ENCODE assay signal across 24 mouse cellular contexts in the genomic region with DNA sequence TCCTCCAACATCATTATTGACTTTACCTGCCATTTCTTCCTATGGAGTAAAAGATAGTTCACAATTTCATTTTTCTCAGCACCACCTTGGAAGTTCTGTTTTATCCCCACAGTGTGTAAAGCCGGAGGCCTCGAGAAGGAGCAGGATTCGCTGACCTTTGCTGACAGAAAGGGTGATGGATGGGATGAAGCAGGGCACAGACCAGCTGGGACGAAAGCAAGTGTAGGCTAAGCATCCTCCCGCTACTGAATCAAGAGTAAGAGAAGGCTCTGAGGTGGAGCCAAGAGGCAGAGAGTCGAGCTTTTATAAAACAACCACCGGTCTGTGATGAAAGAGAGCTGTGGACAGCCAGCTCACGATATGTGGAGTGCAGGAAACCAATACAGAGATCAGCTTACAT.
DNase-seq lines count a peak whose midpoint lies in the region; ATAC-seq lines count a peak whose summit lies in the region.
"Had no signal": no experiment of that assay in that cellular context is flagged by ENCODE, and none has a peak within 500 bp of the region (broad histone marks: within the 10 kb centered on the region; RNA-seq: fewer than 3 reads in every experiment).

No protein-coding gene starts in this region.

- H3K9ac ChIP-seq in heart, embryonic 11.5 days (ENCODE audit: low read depth, low read length), result no peak overlapping the region
- H3K9ac ChIP-seq in neural tube, embryonic 15.5 days (replicated peaks), result no peak overlapping the region
- H3K9ac ChIP-seq: embryonic facial prominence, embryonic 13.5 days; forebrain, embryonic 13.5 days; hindbrain, embryonic 15.5 days; intestine, embryonic 15.5 days had no signal

- DNase-seq in adrenal gland, postnatal 14 days, result peak; percentile 17
- no peak for DNase-seq in adrenal gland, adult 2 months
- peak; percentile 63 for DNase-seq in heart, adult 11 months
- DNase-seq in neural tube, embryonic 10.5 days (ENCODE audit: extremely low spot score, low spot score), result peak; percentile 50
- DNase-seq in urinary bladder, postnatal 10 days (ENCODE audit: low spot score), result no peak
- DNase-seq: adrenal gland, postnatal 10 days; cerebellum, adult 11 months; cerebellum, adult 2 months; cerebellum, adult 9-11 months; cerebellum, postnatal 25 days; gastrocnemius, postnatal 25 days; heart, adult 2 months; kidney, adult 11 months had no signal

- no peaks in the 10 kb centered on the region for H3K27me3 ChIP-seq in heart, embryonic 11.5 days (ENCODE audit: control insufficient read depth, insufficient read depth, low read length)
- no peaks in the 10 kb centered on the region for H3K27me3 ChIP-seq in neural tube, embryonic 15.5 days (replicated peaks)
- H3K27me3 ChIP-seq: embryonic facial prominence, embryonic 13.5 days; forebrain, embryonic 13.5 days; hindbrain, embryonic 15.5 days; intestine, embryonic 15.5 days had no signal

- WGBS in heart, embryonic 11.5 days (ENCODE audit: insufficient replicate concordance), result 41% methylated on average over 8 of the region's 8 CpGs
- 61% methylated on average over 8 of the region's 8 CpGs for WGBS in neural tube, embryonic 15.5 days

- H3K27ac ChIP-seq in heart, embryonic 11.5 days (ENCODE audit: low read depth, low read length), result no peak overlapping the region
- no peak overlapping the region for H3K27ac ChIP-seq in neural tube, embryonic 15.5 days (replicated peaks)
- H3K27ac ChIP-seq: embryonic facial prominence, embryonic 10.5 days; embryonic facial prominence, embryonic 13.5 days; forebrain, embryonic 13.5 days; heart, adult 2 months; heart, embryonic 10.5 days; hindbrain, embryonic 15.5 days; intestine, embryonic 15.5 days had no signal

- H3K4me3 ChIP-seq in heart, embryonic 11.5 days (ENCODE audit: low read depth, low read length), result no peak overlapping the region
- no peak overlapping the region for H3K4me3 ChIP-seq in neural tube, embryonic 15.5 days (replicated peaks)
- H3K4me3 ChIP-seq: embryonic facial prominence, embryonic 10.5 days; embryonic facial prominence, embryonic 13.5 days; erythroblast, embryonic 14.5 days; forebrain, embryonic 13.5 days; heart, adult 2 months; heart, embryonic 10.5 days; hindbrain, embryonic 15.5 days; intestine, embryonic 15.5 days had no signal

- no peaks in the 10 kb centered on the region for H3K36me3 ChIP-seq in heart, embryonic 11.5 days (ENCODE audit: control insufficient read depth, insufficient read depth, low read length)
- H3K36me3 ChIP-seq in neural tube, embryonic 15.5 days, result no peaks in the 10 kb centered on the region
- H3K36me3 ChIP-seq: embryonic facial prominence, embryonic 10.5 days; embryonic facial prominence, embryonic 13.5 days; heart, embryonic 10.5 days; hindbrain, embryonic 15.5 days; intestine, embryonic 15.5 days had no signal

- H3K4me2 ChIP-seq in heart, embryonic 11.5 days, result no peak overlapping the region
- no peak overlapping the region for H3K4me2 ChIP-seq in neural tube, embryonic 15.5 days
- H3K4me2 ChIP-seq: embryonic facial prominence, embryonic 13.5 days; forebrain, embryonic 13.5 days; hindbrain, embryonic 15.5 days; intestine, embryonic 15.5 days had no signal

- 0 out of 2 replicates have a peak, but pooled peaks cover 3% of the 10 kb centered on the region for H3K9me3 ChIP-seq in heart, embryonic 11.5 days (replicated peaks; ENCODE audit: control insufficient read depth, low read length)
- H3K9me3 ChIP-seq in neural tube, embryonic 15.5 days (replicated peaks), result no peaks in the 10 kb centered on the region
- H3K9me3 ChIP-seq: embryonic facial prominence, embryonic 10.5 days; heart, embryonic 10.5 days; intestine, embryonic 15.5 days had no signal

- no peak for ATAC-seq in heart, embryonic 11.5 days (replicated peaks; ENCODE audit: insufficient number of reproducible peaks, low FRiP score, low TSS enrichment)
- no peak for ATAC-seq in neural tube, embryonic 15.5 days (ENCODE audit: low FRiP score)
- ATAC-seq: activated CD4-positive, CD25-positive, alpha-beta regulatory T cell, adult 4 months; forebrain, embryonic 13.5 days; forebrain, embryonic 16.5 days; intestine, embryonic 15.5 days had no signal

- H3K4me1 ChIP-seq in heart, embryonic 11.5 days (ENCODE audit: control insufficient read depth, insufficient read depth, low read length), result no peaks in the 10 kb centered on the region
- no peaks in the 10 kb centered on the region for H3K4me1 ChIP-seq in neural tube, embryonic 15.5 days
- H3K4me1 ChIP-seq: embryonic facial prominence, embryonic 10.5 days; embryonic facial prominence, embryonic 13.5 days; forebrain, embryonic 13.5 days; heart, embryonic 10.5 days; hindbrain, embryonic 15.5 days; intestine, embryonic 15.5 days had no signal

Comparison
In these comparisons a context has a peak if more than half of its experiments do, and no peak if none do; other contexts are left out.
1. DNase-seq: peak in adrenal gland, postnatal 14 days (single experiment), heart, adult 11 months (single experiment) and neural tube, embryonic 10.5 days (single experiment); none in adrenal gland, adult 2 months (single experiment) and urinary bladder, postnatal 10 days (single experiment).